Mouse (Mus musculus) ES-E14 (cell line): ENCODE measurements around the gene Wbp1l. TPM values are rescaled to one million over a fixed set of nuclear protein-coding genes. Genes with fewer than 3 reads are reported as not detected.

Experiments used
- DNase-seq: peaks from one replicate; pipeline ENCODE4 v3.0.0-alpha.2; 2013; ENCODE audit warnings: low read depth, low spot score
- H3K27ac ChIP-seq: 2 replicates; pipeline ENCODE4 v1.5.1; 2012; ENCODE audit warnings: low read depth, mild to moderate bottlenecking, low read length, moderate library complexity, mixed read lengths; ENCODE audit not compliant: poor library complexity, insufficient read depth, severe bottlenecking
- H3K36me3 ChIP-seq: 2 replicates; pipeline ENCODE4 v1.6.1; 2012; ENCODE audit warnings: mild to moderate bottlenecking, low read length, moderate library complexity, mixed read lengths; ENCODE audit not compliant: control insufficient read depth, poor library complexity, insufficient read depth, severe bottlenecking
- H3K4me1 ChIP-seq, 2 experiments: fragments of 150-350 bp in 1 of 2; sonication (generic) in 1 of 2; 2 replicates each; pipeline ENCODE4 v1.6.1; 2012; ENCODE audit warnings: low read length in 2 of 2, mild to moderate bottlenecking in 1 of 2, mixed read lengths in 1 of 2; ENCODE audit not compliant: control insufficient read depth in 2 of 2, insufficient read depth in 2 of 2, poor library complexity in 1 of 2
- H3K4me3 ChIP-seq, 2 experiments: fragments of 150-350 bp in 1 of 2; sonication (generic) in 1 of 2; 2 replicates each; pipeline ENCODE4 v1.5.1; 2012; ENCODE audit warnings: low read length in 2 of 2, low read depth in 1 of 2, mild to moderate bottlenecking in 1 of 2, mixed read lengths in 1 of 2; ENCODE audit not compliant: insufficient read depth in 1 of 2, poor library complexity in 1 of 2, severe bottlenecking in 1 of 2
- H3K9ac ChIP-seq: 2 replicates; pipeline ENCODE4 v1.6.1; 2012; ENCODE audit warnings: low read depth, mild to moderate bottlenecking, low read length, mixed read lengths; ENCODE audit not compliant: poor library complexity, insufficient read depth, severe bottlenecking
- H3K9me3 ChIP-seq: fragments of 150-350 bp; sonication (generic); 2 replicates; pipeline ENCODE4 v1.6.1; 2012; ENCODE audit warnings: low read depth, mild to moderate bottlenecking, low read length; ENCODE audit not compliant: control insufficient read depth, insufficient read depth
- CHD2 ChIP-seq: IDR thresholded peaks from 2 replicates; pipeline ENCODE4 v1.6.1; 2014; ENCODE audit warnings: mild to moderate bottlenecking, low read depth, low read length, inconsistent platforms
- HCFC1 ChIP-seq: IDR thresholded peaks from 2 replicates; pipeline ENCODE4 v1.6.1; 2012; ENCODE audit warnings: low read length, inconsistent platforms, borderline replicate concordance; ENCODE audit not compliant: insufficient read depth
- MAFK ChIP-seq: IDR thresholded peaks from 2 replicates; pipeline ENCODE4 v1.6.1; 2014; ENCODE audit warnings: mild to moderate bottlenecking, low read depth, low read length, inconsistent platforms; ENCODE audit not compliant: insufficient read depth
- ZC3H11A ChIP-seq: IDR thresholded peaks from 2 replicates; pipeline ENCODE4 v1.6.1; 2012; ENCODE audit warnings: low read depth, mild to moderate bottlenecking, inconsistent platforms, low read length, borderline replicate concordance
- ZNF384 ChIP-seq: IDR thresholded peaks from 2 replicates; pipeline ENCODE4 v1.6.1; 2012; ENCODE audit warnings: low read depth, low read length, inconsistent platforms
- in situ Hi-C, 2 experiments: fragments of 600-800 bp; cut with MboI; formaldehyde crosslinking; loops; one replicate each; pipeline ENCODE4 v1.15.1; 2025; ENCODE audit warnings: low sequenced_read_pairs in 2 of 2, inconsistent platforms in 1 of 2; ENCODE audit not compliant: unreplicated experiment in 2 of 2
- total RNA-seq: library from RNA; depleted of rRNA; stranded (reverse); fragments of 300-350 nt; gene quantifications from 2 replicates; pipeline ENCODE4 v1.2.3, GENCODE M21; 2012

Gene Wbp1l
- total RNA-seq, 1 experiment, result 40.2 TPM

DNA sequence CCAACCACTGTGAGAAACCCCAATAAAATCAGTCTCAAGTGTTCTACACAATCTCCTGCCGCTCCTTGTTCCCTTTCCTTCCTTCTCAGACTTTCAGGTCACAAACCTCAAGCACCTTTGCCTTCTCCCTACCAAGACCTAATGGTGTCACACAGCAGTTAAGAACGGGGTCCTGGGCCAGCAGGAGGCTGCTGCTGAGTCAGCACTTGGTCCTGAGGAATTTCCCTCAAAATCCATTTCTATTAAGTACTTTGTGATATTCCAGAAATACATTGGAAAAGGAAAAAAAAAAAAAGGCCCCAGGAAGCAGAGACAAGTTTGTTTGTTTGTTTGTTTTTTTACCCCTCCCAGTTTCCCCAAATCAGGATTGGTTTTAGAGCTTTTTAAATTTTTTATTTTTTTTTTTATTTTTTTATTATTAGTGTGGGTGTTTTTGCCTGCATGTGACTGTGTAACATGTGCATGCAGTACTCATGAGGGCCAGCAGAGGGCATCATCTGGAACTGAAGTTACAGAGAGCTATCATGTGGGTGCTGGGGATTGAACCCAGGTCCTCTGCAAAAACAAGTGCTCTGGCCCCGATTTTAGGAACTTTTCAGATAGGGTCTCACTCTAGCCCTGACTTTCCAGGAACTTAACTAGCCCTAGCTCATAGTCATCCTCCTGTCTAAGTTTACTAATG lies 58.6 kb downstream of the Wbp1l start:
- peak overlapping the region; percentile 41; the same call in 1 of the 2 replicates for H3K9ac ChIP-seq
- no peak overlapping the region for H3K27ac ChIP-seq
- H3K36me3 ChIP-seq, result peaks cover 3% of the 10 kb centered on the region
- H3K4me3 ChIP-seq, result no peak overlapping the region
- peak; percentile 81 for TF ChIP-seq MAFK
- no peak for TF ChIP-seq ZC3H11A
- peak; percentile 82 for TF ChIP-seq ZNF384
- peak; percentile 55 for DNase-seq
- H3K4me1 ChIP-seq, result peaks cover 0 to 14% of the 10 kb centered on the region in 2 experiments; a peak in 2 of 4 replicates
- in situ Hi-C loops, result no loop called here
- H3K9me3 ChIP-seq, result no peaks in the 10 kb centered on the region

DNA sequence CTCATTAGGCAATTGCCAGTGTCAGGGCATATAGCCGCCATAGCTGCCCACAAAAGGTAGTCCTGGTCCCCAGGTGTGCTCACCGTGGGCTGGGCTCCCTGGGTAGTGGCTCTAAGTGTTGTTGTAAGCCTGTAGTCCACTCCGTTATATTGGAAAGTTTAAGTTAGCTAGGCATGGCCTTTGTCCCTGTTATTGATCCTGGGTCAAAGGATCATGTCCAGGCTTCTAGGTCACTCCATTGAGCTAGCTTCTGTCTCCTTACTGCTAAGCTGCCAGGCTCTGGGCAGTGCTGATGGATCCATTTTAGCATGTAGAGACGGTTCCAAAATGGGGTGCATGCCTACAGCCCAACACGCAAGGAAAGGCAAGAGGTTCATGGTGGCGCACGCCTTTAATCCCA lies 59.5 kb downstream of the Wbp1l start:
- in situ Hi-C loops, result no loop called here
- Histone ChIP-seq H3K36me3 (peaks cover 2% of the 10 kb centered on the region), H3K9me3 (no peaks in the 10 kb centered on the region), H3K27ac (no peak overlapping the region), H3K4me3 (no peak overlapping the region), H3K4me1 (peaks cover 0 to 13% of the 10 kb centered on the region in 2 experiments; a peak in 2 of 4 replicates), H3K9ac (no peak overlapping the region)
- DNase-seq, result no peak
- TF ChIP-seq MAFK (no peak), ZNF384 (no peak), CHD2 (no peak), ZC3H11A (no peak), HCFC1 (no peak)

DNA sequence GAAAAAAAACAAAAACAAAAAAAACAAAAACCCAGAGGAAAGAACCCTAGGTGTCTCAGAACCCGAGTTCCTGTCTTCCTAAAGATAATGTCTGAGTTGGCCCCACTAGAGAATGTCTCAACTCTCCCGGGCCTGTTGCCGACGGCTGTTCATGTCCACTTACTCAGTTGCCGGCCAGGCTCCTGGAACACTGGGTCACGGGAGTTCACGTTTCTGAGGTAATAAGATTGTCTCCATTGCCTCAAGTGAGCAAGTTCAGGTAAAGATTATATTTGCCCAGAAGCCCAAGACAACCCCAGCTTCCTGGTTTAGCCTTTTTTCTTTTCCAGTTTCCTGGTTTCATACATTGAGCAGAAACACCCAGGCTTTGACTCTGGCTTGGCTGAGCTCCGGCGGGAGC lies 60.0 kb downstream of the Wbp1l start:
- peaks cover 0 to 9% of the 10 kb centered on the region in 2 experiments; a peak in 2 of 4 replicates for H3K4me1 ChIP-seq
- in situ Hi-C loops, result no loop called here
- TF ChIP-seq ZC3H11A, result no peak
- TF ChIP-seq MAFK, result no peak
- no peak for TF ChIP-seq HCFC1
- TF ChIP-seq ZNF384, result no peak
- TF ChIP-seq CHD2, result no peak
- H3K4me3 ChIP-seq, result no peak overlapping the region
- H3K36me3 ChIP-seq, result peaks cover 2% of the 10 kb centered on the region
- no peak for DNase-seq
- H3K9me3 ChIP-seq, result no peaks in the 10 kb centered on the region
- no peak overlapping the region for H3K27ac ChIP-seq
- no peak overlapping the region for H3K9ac ChIP-seq

DNA sequence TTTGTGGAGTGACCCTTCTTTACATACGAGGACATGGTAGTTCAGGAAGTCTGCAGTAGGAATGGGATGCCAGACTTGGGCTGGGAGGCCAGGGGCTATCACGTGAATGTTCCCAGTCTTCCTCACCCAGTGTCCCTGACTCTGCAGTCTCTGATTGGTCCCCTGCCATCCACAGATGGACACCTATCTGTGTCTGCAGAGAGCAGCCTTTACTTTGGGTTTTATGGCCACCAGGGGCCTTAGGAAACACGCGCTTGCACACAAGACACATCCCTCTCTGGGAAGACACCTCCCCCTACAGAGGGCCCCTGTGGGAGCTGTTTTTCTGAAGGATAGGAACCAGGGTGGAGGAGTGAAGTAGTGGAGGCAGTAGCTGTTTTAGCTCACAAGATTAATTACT lies 62.6 kb downstream of the Wbp1l start:
- Histone ChIP-seq H3K9me3 (no peaks in the 10 kb centered on the region), H3K4me1 (peaks cover 0 to 7% of the 10 kb centered on the region in 2 experiments; a peak in 2 of 4 replicates), H3K9ac (no peak overlapping the region), H3K27ac (no peak overlapping the region), H3K36me3 (no peaks in the 10 kb centered on the region), H3K4me3 (no peak overlapping the region)
- in situ Hi-C loops, result loop anchor here (10.0 kb wide), 1 partner anchor 213 kb away; no protein-coding TSS in a partner anchor
- no peak for TF ChIP-seq ZNF384
- no peak for TF ChIP-seq MAFK
- TF ChIP-seq CHD2, result no peak
- TF ChIP-seq HCFC1, result no peak
- no peak for TF ChIP-seq ZC3H11A
- no peak for DNase-seq
